Mouse (Mus musculus): Measurements from ENCODE around the gene Nphp3. TPM values are rescaled to one million over a fixed set of nuclear protein-coding genes. Genes with fewer than 3 reads are reported as not detected.

Gene Nphp3
- total and polyA plus RNA-seq, 3 experiments: 0.05 TPM; not detected in 2

- H3K36me3 ChIP-seq (replicated peaks): peaks cover 55% of the 10 kb centered on the region
- no peaks in the 10 kb centered on the region for H3K9me3 ChIP-seq (replicated peaks)
- H3K27me3 ChIP-seq (ENCODE audit: insufficient read depth, low read length): no peaks in the 10 kb centered on the region
- DNase-seq (ENCODE audit: low spot score) (no peak), ATAC-seq (ENCODE audit: extremely low read depth, insufficient number of reproducible peaks, low FRiP score, poor library complexity, severe bottlenecking) (no peak)
- H3K4me1 ChIP-seq (ENCODE audit: insufficient read depth, low read depth, low read length): no peaks in the 10 kb centered on the region
- H3K4me3 ChIP-seq (ENCODE audit: low read depth, low read length): no peak overlapping the region
- TF ChIP-seq POLR2AphosphoS5 (IDR thresholded peaks at IDR 0.05; ENCODE audit: insufficient replicate concordance, low read depth, low read length): no peak
- no peak for TF ChIP-seq CTCF (IDR thresholded peaks at IDR 0.05; ENCODE audit: low read depth, low read length)
- TF ChIP-seq GATA1 (IDR thresholded peaks at IDR 0.05; ENCODE audit: borderline replicate concordance, low read length): no peak
Observed at GRCm38 (mm10) chr9:104088555-104088954, 86.2 kb downstream of the Nphp3 start.

GRCm38 (mm10) chr9:104092945-104093344, 90.6 kb downstream of the Nphp3 start:
- Histone ChIP-seq H3K4me1 (ENCODE audit: insufficient read depth, low read depth, low read length) (no peaks in the 10 kb centered on the region), H3K36me3 (replicated peaks) (peaks cover 47% of the 10 kb centered on the region), H3K9me3 (replicated peaks) (no peaks in the 10 kb centered on the region), H3K4me3 (ENCODE audit: low read depth, low read length) (no peak overlapping the region), H3K27me3 (ENCODE audit: insufficient read depth, low read length) (no peaks in the 10 kb centered on the region)
- DNase-seq (ENCODE audit: low spot score): no peak
- no peak for ATAC-seq (ENCODE audit: extremely low read depth, insufficient number of reproducible peaks, low FRiP score, poor library complexity, severe bottlenecking)
- TF ChIP-seq TAL1 (conservative IDR thresholded peaks at IDR 0.05; ENCODE audit: low read depth, low read length) (no peak), GATA2 (IDR thresholded peaks at IDR 0.05; ENCODE audit: borderline replicate concordance, low read depth, low read length) (no peak), POLR2AphosphoS5 (IDR thresholded peaks at IDR 0.05; ENCODE audit: insufficient replicate concordance, low read depth, low read length) (no peak), GATA1 (IDR thresholded peaks at IDR 0.05; ENCODE audit: borderline replicate concordance, low read length) (no peak), CTCF (IDR thresholded peaks at IDR 0.05; ENCODE audit: low read depth, low read length) (no peak)

Other genes starting within 250 kb of the Nphp3 start
- gene Tmem108, start 240.7 kb upstream of the Nphp3 start, total RNA-seq (2014; fragmentation: Nextera tagmentation): not detected in 2 replicates
- 0.23 and 0.27 TPM in 2 replicates for gene Tmem108, start 240.7 kb upstream of the Nphp3 start, total RNA-seq (2017)
- not detected in 2 replicates for gene Tmem108, start 240.7 kb upstream of the Nphp3 start, polyA plus RNA-seq (2012)
- gene Gm28305, start 38.1 kb downstream of the Nphp3 start, total RNA-seq (2014; fragmentation: Nextera tagmentation): not detected in 2 replicates
- not detected in 2 replicates for gene Gm28305, start 38.1 kb downstream of the Nphp3 start, total RNA-seq (2017)
- not detected in 2 replicates for gene Gm28305, start 38.1 kb downstream of the Nphp3 start, polyA plus RNA-seq (2012)
- 36.8 and 43.7 TPM in 2 replicates for gene Uba5, start 60.6 kb downstream of the Nphp3 start, total RNA-seq (2014; fragmentation: Nextera tagmentation)
- 40.9 and 41.3 TPM in 2 replicates for gene Uba5, start 60.6 kb downstream of the Nphp3 start, total RNA-seq (2017)
- gene Uba5, start 60.6 kb downstream of the Nphp3 start, polyA plus RNA-seq (2012): 8.7 and 9.6 TPM in 2 replicates
- 32.5 TPM in 2 replicates for gene Acad11, start 60.8 kb downstream of the Nphp3 start, total RNA-seq (2014; fragmentation: Nextera tagmentation)
- 24.0 and 26.4 TPM in 2 replicates for gene Acad11, start 60.8 kb downstream of the Nphp3 start, total RNA-seq (2017)
- 4.5 and 9.8 TPM in 2 replicates for gene Acad11, start 60.8 kb downstream of the Nphp3 start, polyA plus RNA-seq (2012)
- not detected in 2 replicates for gene Ackr4, start 124.4 kb downstream of the Nphp3 start, total RNA-seq (2014; fragmentation: Nextera tagmentation)
- 0.33 TPM in 1 of 2 replicates, not detected in the other for gene Ackr4, start 124.4 kb downstream of the Nphp3 start, total RNA-seq (2017)
- not detected in 2 replicates for gene Ackr4, start 124.4 kb downstream of the Nphp3 start, polyA plus RNA-seq (2012)